Comparison of ENCODE assay signal across 28 mouse cellular contexts in the genomic region with DNA sequence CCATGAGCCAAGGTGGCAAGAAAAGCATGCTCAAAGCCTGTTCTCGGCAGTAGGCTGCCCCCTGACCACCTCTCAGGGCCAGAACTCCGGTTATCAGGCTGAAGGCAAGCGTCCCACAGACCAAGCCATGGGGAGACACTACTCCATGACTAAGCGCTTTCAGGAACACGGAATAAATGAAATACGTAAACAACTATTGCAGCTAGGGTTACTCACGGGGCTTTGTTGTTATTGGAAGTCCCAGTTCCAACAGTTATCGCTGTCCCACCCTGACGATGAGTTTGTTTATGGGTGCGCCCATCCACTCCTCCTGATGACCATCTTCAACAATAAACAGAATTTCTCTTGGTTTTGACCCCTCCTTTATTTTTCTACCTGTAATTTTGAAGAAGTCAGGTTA.
"Had no signal": no experiment of that assay in that cellular context is flagged by ENCODE, and none has a peak within 500 bp of the region (broad histone marks: within the 10 kb centered on the region; RNA-seq: fewer than 3 reads in every experiment).

No protein-coding gene starts in this region.

- H3K27ac ChIP-seq: embryonic facial prominence, embryonic 10.5 days; embryonic facial prominence, embryonic 12.5 days; embryonic facial prominence, embryonic 13.5 days; embryonic facial prominence, embryonic 15.5 days; forebrain, embryonic 10.5 days; forebrain, embryonic 12.5 days; forebrain, embryonic 13.5 days; forebrain, embryonic 15.5 days; gastrocnemius, adult 2 months; heart, adult 2 months; heart, embryonic 10.5 days had no signal

- H3K36me3 ChIP-seq: embryonic facial prominence, embryonic 10.5 days; embryonic facial prominence, embryonic 12.5 days; embryonic facial prominence, embryonic 13.5 days; embryonic facial prominence, embryonic 15.5 days; forebrain, embryonic 10.5 days; forebrain, embryonic 12.5 days; forebrain, embryonic 15.5 days; heart, embryonic 10.5 days had no signal

- H3K27me3 ChIP-seq: embryonic facial prominence, embryonic 12.5 days; embryonic facial prominence, embryonic 15.5 days; forebrain, embryonic 12.5 days; forebrain, embryonic 13.5 days; forebrain, embryonic 15.5 days had no signal

- H3K9me3 ChIP-seq: embryonic facial prominence, embryonic 10.5 days; embryonic facial prominence, embryonic 12.5 days; embryonic facial prominence, embryonic 13.5 days; embryonic facial prominence, embryonic 15.5 days; forebrain, embryonic 10.5 days; forebrain, embryonic 12.5 days; forebrain, embryonic 13.5 days; forebrain, embryonic 15.5 days; heart, embryonic 10.5 days had no signal

- H3K4me2 ChIP-seq: embryonic facial prominence, embryonic 12.5 days; embryonic facial prominence, embryonic 13.5 days; embryonic facial prominence, embryonic 15.5 days; forebrain, embryonic 12.5 days; forebrain, embryonic 13.5 days; forebrain, embryonic 15.5 days had no signal

- H3K9ac ChIP-seq: embryonic facial prominence, embryonic 12.5 days; embryonic facial prominence, embryonic 13.5 days; embryonic facial prominence, embryonic 15.5 days; forebrain, embryonic 12.5 days; forebrain, embryonic 13.5 days; forebrain, embryonic 15.5 days; forebrain, postnatal 0 days had no signal

- H3K4me3 ChIP-seq: embryonic facial prominence, embryonic 10.5 days; embryonic facial prominence, embryonic 12.5 days; embryonic facial prominence, embryonic 13.5 days; embryonic facial prominence, embryonic 15.5 days; erythroblast, embryonic 14.5 days; forebrain, embryonic 10.5 days; forebrain, embryonic 12.5 days; forebrain, embryonic 13.5 days; forebrain, embryonic 15.5 days; gastrocnemius, adult 2 months; heart, adult 2 months; heart, embryonic 10.5 days had no signal

- H3K4me1 ChIP-seq: embryonic facial prominence, embryonic 12.5 days; embryonic facial prominence, embryonic 15.5 days; forebrain, embryonic 10.5 days; forebrain, embryonic 12.5 days; forebrain, embryonic 13.5 days; forebrain, embryonic 15.5 days had no signal

- ATAC-seq: forebrain, embryonic 13.5 days; forebrain, embryonic 14.5 days; forebrain, embryonic 15.5 days; forebrain, embryonic 16.5 days; forebrain, postnatal 0 days had no signal

- DNase-seq: cerebellum, adult 2 months; cerebellum, adult 8-10 months; cerebellum, adult 9-11 months; cerebellum, postnatal 10 days; cerebellum, postnatal 14 days; cerebellum, postnatal 25 days; cerebellum, postnatal 36 days; embryo, embryonic 11 days; forebrain, postnatal 0 days; gastrocnemius, adult 2 months; gastrocnemius, postnatal 10 days; gastrocnemius, postnatal 14 days; gastrocnemius, postnatal 25 days; gastrocnemius, postnatal 36 days; heart, adult 18-20 months; heart, adult 2 months had no signal
